ENCODE assay signal across 23 mouse cellular contexts in genomic region chr10:67927718-67928455, GRCm38 (mm10). TPM values are rescaled to one million over a fixed set of nuclear protein-coding genes. Genes with fewer than 3 reads are reported as not detected.
A peak's percentile ranks its signal among the peaks of the same experiment; 100 is the strongest.
DNase-seq lines count a peak whose midpoint lies in the region; ATAC-seq and TF ChIP-seq lines count a peak whose summit lies in the region.
"Had no signal": no experiment of that assay in that cellular context is flagged by ENCODE, and none has a peak within 500 bp of the region (broad histone marks: within the 10 kb centered on the region; RNA-seq: fewer than 3 reads in every experiment).

No protein-coding gene starts in this region.

- no peak for TF ChIP-seq POLR2A in brain, embryonic 14.5 days (IDR thresholded peaks at IDR 0.05; ENCODE audit: borderline replicate concordance, extremely low read depth, insufficient read depth, insufficient read length, poor library complexity, severe bottlenecking)

- no peak for DNase-seq in frontal cortex, postnatal 10 days (ENCODE audit: low spot score in 2 of 2)
- DNase-seq in layer of hippocampus, adult 9-11 months, result peak; percentile 50
- DNase-seq in layer of hippocampus, postnatal 25 days (ENCODE audit: extremely low spot score in 1 of 2, low spot score in 1 of 2), result no peak
- DNase-seq in NIH3T3 (ENCODE audit: low read depth), result peak; percentile 59
- peak; percentile 2 for DNase-seq in brain, embryonic 14.5 days (ENCODE audit: low read depth)
- no peak for DNase-seq in urinary bladder, postnatal 10 days (ENCODE audit: low spot score)
- DNase-seq in cerebellum, postnatal 10 days, result no peak
- DNase-seq: adrenal gland, adult 8-10 months; B cell, adult 2 months; cerebellum, adult 11-12 months; cerebellum, adult 9-11 months; gastrocnemius, adult 2 months; gastrocnemius, postnatal 36 days; heart, postnatal 10 days; kidney, adult 2 months; kidney, postnatal 36 days; lung, embryonic 14.5 days; lung, postnatal 14 days; retina, postnatal 1 day had no signal

- TF ChIP-seq CTCF in brain, embryonic 14.5 days (IDR thresholded peaks at IDR 0.05; ENCODE audit: borderline replicate concordance, extremely low read depth, insufficient read depth, insufficient read length), result no peak

- peak; percentile 86 for ATAC-seq in frontal cortex, adult (ENCODE audit: low TSS enrichment)
- ATAC-seq: hindbrain, postnatal 0 days; intestine, embryonic 15.5 days; midbrain, embryonic 15.5 days had no signal

RNA-seq across cellular contexts. Expression of gene Zfp365, which starts 15.4 kb away (rescaled TPM):
- total RNA-seq in layer of hippocampus, postnatal 25 days (2021), result 100 to 1,000 TPM; 243 to 244 TPM
- polyA plus RNA-seq in brain, embryonic 14.5 days (2012; rRNA removed), result 2.4 and 3.6 TPM in 2 replicates

RNA-seq across cellular contexts. Expression of gene Rtkn2, which starts 51.5 kb away (rescaled TPM):
- total RNA-seq in layer of hippocampus, postnatal 25 days (2021), result 1 to 10 TPM; 4.7 to 6.5 TPM
- polyA plus RNA-seq in brain, embryonic 14.5 days (2012; rRNA removed), result 2.7 and 3.1 TPM in 2 replicates

Comparison
In these comparisons a context has a peak if more than half of its experiments do, and no peak if none do; other contexts are left out.
1. DNase-seq: peak in layer of hippocampus, adult 9-11 months (single experiment), NIH3T3 (single experiment) and brain, embryonic 14.5 days (single experiment); none in frontal cortex, postnatal 10 days (0 of 2), layer of hippocampus, postnatal 25 days (0 of 2), urinary bladder, postnatal 10 days (single experiment) and cerebellum, postnatal 10 days (0 of 2).